Mouse (Mus musculus): ENCODE results near the gene Mybl2.

GRCm38 (mm10) chr2:163055715-163056114 is 1.2 kb downstream of the Mybl2 start:
- TF ChIP-seq POLR2A (IDR thresholded peaks at IDR 0.05; ENCODE audit: borderline replicate concordance, control insufficient read depth, low read depth, low read length) (no peak), CTCF (IDR thresholded peaks at IDR 0.05; ENCODE audit: control insufficient read depth, insufficient read depth, low read length) (no peak)

Data from bone marrow, adult 2 months (tissue).